Comparison of ENCODE assay signal across 17 mouse cellular contexts in genomic region chr6:28341174-28341573, GRCm38 (mm10).
"Had no signal": no experiment of that assay in that cellular context is flagged by ENCODE, and none has a peak within 500 bp of the region (broad histone marks: within the 10 kb centered on the region; RNA-seq: fewer than 3 reads in every experiment).

No protein-coding gene starts in this region.

- ATAC-seq: hindbrain, embryonic 16.5 days; inflammation-experienced regulatory T-cells, adult 6 months; intestine, embryonic 15.5 days; intestine, postnatal 0 days had no signal

- DNase-seq: gastrocnemius, adult 2 months; gastrocnemius, postnatal 10 days; gastrocnemius, postnatal 25 days; heart, adult 11 months; heart, adult 2 months; heart, postnatal 10 days; heart, postnatal 4 days; kidney, adult 18-20 months; kidney, adult 8-10 months; kidney, postnatal 10 days; kidney, postnatal 25 days; kidney, postnatal 4 days; liver had no signal
